Mouse (Mus musculus): ENCODE measurements around the gene Zfp687.
"Not testable (repeated sequence)": the region's sequence is repeated elsewhere in the genome, so short reads cannot be mapped to it uniquely, and the experiment has no call there.

Zfp687 gene

GRCm38 (mm10) chr3:95015337-95015872 is at the start of gene Zfp687:
TSS of gene Zfp687 (minus strand) at chr3:95015448.
- peak; percentile 99 for DNase-seq (ENCODE audit: low spot score in 2 of 2)

- no peak for DNase-seq (ENCODE audit: low spot score in 2 of 2)
Measured at GRCm38 (mm10) chr3:95063741-95064140, 48.5 kb upstream of the Zfp687 start.

- DNase-seq (ENCODE audit: low spot score in 2 of 2): no peak
Measured at GRCm38 (mm10) chr3:95058078-95058477, 42.8 kb upstream of the Zfp687 start.

- DNase-seq (ENCODE audit: low spot score in 2 of 2): peak; percentile 16 to 30
Measured at GRCm38 (mm10) chr3:95056275-95056674, 41.0 kb upstream of the Zfp687 start.

GRCm38 (mm10) chr3:95054481-95055260 is 39.4 kb upstream of the Zfp687 start:
- no peak for DNase-seq (ENCODE audit: low spot score in 2 of 2)

- DNase-seq (ENCODE audit: low spot score in 2 of 2): peak in 1 of 2 experiments; percentile 27
Measured at GRCm38 (mm10) chr3:95053701-95054100, 38.5 kb upstream of the Zfp687 start.

GRCm38 (mm10) chr3:95052959-95053358 is 37.7 kb upstream of the Zfp687 start:
- DNase-seq (ENCODE audit: low spot score in 2 of 2): peak in 1 of 2 experiments; percentile 32

GRCm38 (mm10) chr3:95047914-95048313 is 32.7 kb upstream of the Zfp687 start:
- no peak for DNase-seq (ENCODE audit: low spot score in 2 of 2)

GRCm38 (mm10) chr3:95046462-95047057 is 31.3 kb upstream of the Zfp687 start:
- DNase-seq (ENCODE audit: low spot score in 2 of 2): no peak

GRCm38 (mm10) chr3:95043251-95043650 is 28.0 kb upstream of the Zfp687 start:
- no peak for DNase-seq (ENCODE audit: low spot score in 2 of 2)

- DNase-seq (ENCODE audit: low spot score in 2 of 2): no peak
Measured at GRCm38 (mm10) chr3:95042838-95043229, 27.6 kb upstream of the Zfp687 start.

- peak; percentile 92 to 97 for DNase-seq (ENCODE audit: low spot score in 2 of 2)
Measured at GRCm38 (mm10) chr3:95042166-95042837, 27.1 kb upstream of the Zfp687 start, which contains the start of gene Psmd4. TSS of gene Psmd4 (minus strand) at chr3:95042614.

- no peak for DNase-seq (ENCODE audit: low spot score in 2 of 2)
Measured at GRCm38 (mm10) chr3:95041625-95042024, 26.4 kb upstream of the Zfp687 start.

GRCm38 (mm10) chr3:95029953-95030352 is 14.7 kb upstream of the Zfp687 start:
- no peak for DNase-seq (ENCODE audit: low spot score in 2 of 2)

- not testable (repeated sequence) for DNase-seq (ENCODE audit: low spot score in 2 of 2)
Measured at GRCm38 (mm10) chr3:95029291-95029827, 14.1 kb upstream of the Zfp687 start.

- DNase-seq (ENCODE audit: low spot score in 2 of 2): no peak
Measured at GRCm38 (mm10) chr3:95028603-95029002, 13.4 kb upstream of the Zfp687 start.

GRCm38 (mm10) chr3:95027701-95028100 is 12.5 kb upstream of the Zfp687 start:
- no peak for DNase-seq (ENCODE audit: low spot score in 2 of 2)

GRCm38 (mm10) chr3:95027057-95027645 is 11.9 kb upstream of the Zfp687 start:
- no peak for DNase-seq (ENCODE audit: low spot score in 2 of 2)

- DNase-seq (ENCODE audit: low spot score in 2 of 2): no peak
Measured at GRCm38 (mm10) chr3:95025202-95025601, 10.0 kb upstream of the Zfp687 start.

GRCm38 (mm10) chr3:95024551-95024950 is 9.3 kb upstream of the Zfp687 start:
- no peak for DNase-seq (ENCODE audit: low spot score in 2 of 2)

GRCm38 (mm10) chr3:95020956-95021355 is 5.7 kb upstream of the Zfp687 start:
- DNase-seq (ENCODE audit: low spot score in 2 of 2): not testable (repeated sequence)

- no peak for DNase-seq (ENCODE audit: low spot score in 2 of 2)
Measured at GRCm38 (mm10) chr3:95018741-95019140, 3.5 kb upstream of the Zfp687 start.
